Mouse (Mus musculus): Measurements from ENCODE around the gene Igfbp2. TPM values are rescaled to one million over a fixed set of nuclear protein-coding genes. Genes with fewer than 3 reads are reported as not detected.
A peak's percentile ranks its signal among the peaks of the same experiment; 100 is the strongest.

The Igfbp2 gene
- total RNA-seq, 2 experiments from 2014 or later = 1.1 to 1.3 TPM

DNA sequence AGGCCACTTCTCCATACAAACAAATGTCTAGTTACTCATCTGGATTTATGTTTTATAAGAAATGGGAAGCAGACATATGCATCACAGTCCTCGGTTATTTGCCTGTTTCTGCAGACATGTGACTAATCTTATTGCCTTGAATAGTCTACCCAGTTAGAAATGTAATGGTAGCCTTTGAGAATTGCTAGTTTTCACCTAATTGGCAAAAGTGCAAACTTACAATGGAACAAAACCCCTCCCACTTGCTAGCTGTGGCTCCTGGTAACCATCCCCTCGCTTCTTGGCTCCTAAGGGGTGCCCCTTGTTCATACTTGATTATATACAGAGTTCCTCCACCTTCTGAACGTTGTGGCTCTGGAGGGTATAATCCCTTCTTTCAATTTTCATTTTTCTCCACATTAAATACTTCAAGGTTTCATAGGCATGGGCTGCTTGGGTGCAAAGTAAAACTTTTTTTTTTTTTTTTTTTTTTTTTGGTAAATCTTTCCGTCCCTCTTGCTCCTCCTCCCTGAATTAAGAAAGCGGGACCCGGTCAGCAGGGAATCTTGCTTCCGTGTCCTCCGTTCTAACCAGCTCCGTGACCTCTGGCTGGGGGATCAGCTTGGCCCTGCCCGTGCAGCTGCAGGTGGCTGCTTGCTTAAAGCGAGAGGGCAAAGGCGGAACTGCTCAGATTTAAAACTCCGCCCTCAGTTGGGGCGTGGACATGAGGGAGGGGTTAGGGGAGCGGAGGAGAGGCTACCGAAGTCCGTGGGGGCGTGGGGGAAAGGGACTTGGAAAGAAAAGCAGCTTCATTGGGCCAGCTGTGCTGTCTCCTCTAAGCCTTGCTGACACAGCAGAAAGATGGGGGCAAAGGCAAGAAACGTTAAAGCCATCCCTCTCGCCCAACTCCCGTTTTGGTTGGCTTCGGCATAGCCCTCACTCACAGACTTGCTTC lies 45.6 kb downstream of the Igfbp2 start:
- intact Hi-C loops (cut with DNase I) = loop anchor here (5.0 to 10.0 kb wide), 3 partner anchors 495 to 867 kb away; no protein-coding TSS in a partner anchor
- peak; percentile 70 to 72 for DNase-seq

DNA sequence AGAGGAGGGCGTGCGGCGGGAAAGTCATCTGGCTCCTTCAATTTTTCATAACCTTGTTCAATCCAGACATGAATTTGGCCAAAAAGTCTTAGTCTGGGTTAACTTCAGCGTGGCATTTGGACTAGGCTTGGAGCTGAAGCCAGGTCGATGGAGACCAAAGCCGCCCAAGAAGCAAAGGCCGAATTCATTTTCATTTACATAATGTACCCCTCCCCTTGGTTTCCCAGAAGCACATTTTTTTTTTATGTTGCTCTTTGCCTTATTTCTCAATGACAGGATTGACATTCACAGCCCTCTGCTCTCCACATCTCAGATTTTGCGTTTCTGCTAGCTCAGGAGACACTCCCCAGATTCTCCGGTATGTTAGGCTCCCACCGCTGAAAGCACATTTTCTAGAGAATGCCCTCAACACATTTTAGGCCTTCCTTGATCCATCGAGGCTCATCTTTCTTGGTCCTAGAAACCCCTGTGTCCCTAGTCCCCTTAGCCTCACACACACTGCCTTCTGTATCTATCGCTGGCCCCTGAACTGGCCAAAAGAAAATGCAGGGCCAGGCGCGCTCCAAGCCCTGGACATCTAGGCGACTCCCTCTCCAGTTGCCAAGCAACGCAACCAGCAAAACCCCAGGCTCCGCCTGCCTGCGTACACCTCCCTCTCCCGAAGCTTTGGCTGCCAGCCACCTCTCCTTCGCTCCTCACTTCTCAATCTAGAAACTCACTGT lies 46.5 kb downstream of the Igfbp2 start:
- peak; percentile 84 to 85 for DNase-seq
- intact Hi-C loops (cut with DNase I) = loop anchor here (10.0 kb wide), 2 partner anchors 494 to 644 kb away; no protein-coding TSS in a partner anchor

DNA sequence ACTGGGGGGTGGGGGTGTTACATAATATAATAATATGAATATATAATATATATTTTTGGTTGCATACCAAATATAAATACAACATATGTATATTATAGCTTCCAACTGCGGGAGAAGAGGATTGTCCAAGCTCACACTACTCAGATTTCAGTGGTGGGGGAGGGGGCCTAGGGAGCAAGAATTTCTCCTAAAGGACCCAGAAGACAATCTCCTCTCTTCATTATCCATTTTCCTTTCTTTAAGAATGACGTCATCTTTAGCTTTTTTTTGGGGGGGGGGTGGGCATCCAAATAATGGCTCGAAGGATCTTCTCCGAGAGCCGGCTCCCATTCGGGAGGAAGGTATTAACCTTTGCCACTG lies 47.0 kb downstream of the Igfbp2 start:
- no peak for DNase-seq
- intact Hi-C loops (cut with DNase I) = loop anchor here (10.0 kb wide), 2 partner anchors 493 to 643 kb away; no protein-coding TSS in a partner anchor

DNA sequence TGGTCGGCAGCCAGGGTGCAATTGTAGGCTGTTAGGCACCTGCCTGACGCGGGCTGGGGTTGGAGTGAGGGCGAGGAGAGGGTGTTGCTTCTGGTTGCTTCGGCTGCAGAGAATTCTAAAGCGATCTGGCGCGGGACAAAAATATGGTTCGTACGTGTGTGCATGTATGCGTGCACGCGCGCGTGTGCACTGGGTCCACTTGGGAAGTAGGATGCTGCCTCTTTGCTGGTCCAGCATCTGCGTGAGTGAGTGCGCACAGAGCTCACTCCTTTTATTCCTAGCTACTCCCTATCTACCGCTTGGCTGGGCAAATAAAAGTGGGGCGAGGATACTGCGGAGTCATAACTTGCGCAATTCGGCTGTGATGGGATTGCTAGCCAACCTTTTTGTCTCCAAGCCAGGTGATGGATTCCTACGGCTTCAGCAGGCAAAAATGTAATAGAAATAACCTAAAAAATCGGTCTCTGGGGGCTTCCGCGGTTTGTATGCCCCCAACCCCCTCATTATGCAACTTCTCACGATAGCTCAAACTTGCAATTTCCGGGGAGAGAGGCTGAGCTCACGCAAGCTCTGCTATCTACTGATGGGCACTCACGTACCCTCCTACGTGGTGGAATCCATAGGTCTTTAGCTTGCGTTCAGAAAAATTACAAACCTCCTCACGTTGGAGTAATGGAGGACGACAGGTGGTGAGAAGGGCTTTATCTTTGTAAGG lies 47.6 kb downstream of the Igfbp2 start:
- intact Hi-C loops (cut with DNase I) = loop anchor here (10.0 kb wide), 2 partner anchors 493 to 643 kb away; no protein-coding TSS in a partner anchor
- DNase-seq = no peak

DNA sequence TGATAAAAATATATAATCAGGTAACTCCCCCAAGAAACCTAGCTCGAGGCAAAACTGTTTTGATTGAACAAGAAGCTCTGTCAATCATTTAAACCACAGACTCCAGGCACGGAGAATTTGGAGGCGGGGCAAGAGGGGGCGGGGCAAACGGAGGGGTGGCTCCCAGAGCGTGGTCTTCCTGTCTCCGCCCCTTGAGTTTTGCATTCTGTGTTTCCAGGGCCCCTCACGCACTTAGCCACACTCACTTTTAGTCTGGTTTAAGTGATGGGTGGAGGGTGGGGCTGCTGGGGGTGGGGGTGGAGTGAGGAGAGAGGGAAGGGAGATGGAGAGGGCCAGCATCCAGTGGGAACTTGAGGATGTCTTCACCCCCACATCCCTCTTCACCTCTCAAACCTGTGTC lies 48.2 kb downstream of the Igfbp2 start:
- peak; percentile 54 to 69 for DNase-seq
- intact Hi-C loops (cut with DNase I) = loop anchor here (10.0 kb wide), 2 partner anchors 492 to 642 kb away; no protein-coding TSS in a partner anchor

DNA sequence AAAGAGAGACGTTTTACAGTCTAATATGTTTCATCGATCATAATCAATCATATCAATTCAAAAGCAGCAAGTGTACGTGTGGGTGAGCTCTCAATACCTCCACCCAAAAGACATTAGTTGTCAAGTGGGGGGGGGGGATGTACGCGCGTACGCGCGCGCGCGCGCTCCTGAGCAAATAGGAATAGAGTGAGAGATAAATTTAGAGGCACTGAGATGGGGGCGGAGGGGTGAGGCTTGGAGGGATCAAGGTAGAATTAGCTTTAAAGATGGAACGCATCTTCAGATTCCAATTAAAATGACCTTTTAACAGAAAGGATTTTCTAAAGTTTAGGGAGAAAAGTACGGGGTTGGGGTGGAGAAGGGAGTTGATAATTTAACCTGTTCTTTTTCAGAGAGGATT lies 48.8 kb downstream of the Igfbp2 start:
- intact Hi-C loops (cut with DNase I) = loop anchor here (10.0 kb wide), 2 partner anchors 492 to 642 kb away; no protein-coding TSS in a partner anchor
- DNase-seq = no peak

DNA sequence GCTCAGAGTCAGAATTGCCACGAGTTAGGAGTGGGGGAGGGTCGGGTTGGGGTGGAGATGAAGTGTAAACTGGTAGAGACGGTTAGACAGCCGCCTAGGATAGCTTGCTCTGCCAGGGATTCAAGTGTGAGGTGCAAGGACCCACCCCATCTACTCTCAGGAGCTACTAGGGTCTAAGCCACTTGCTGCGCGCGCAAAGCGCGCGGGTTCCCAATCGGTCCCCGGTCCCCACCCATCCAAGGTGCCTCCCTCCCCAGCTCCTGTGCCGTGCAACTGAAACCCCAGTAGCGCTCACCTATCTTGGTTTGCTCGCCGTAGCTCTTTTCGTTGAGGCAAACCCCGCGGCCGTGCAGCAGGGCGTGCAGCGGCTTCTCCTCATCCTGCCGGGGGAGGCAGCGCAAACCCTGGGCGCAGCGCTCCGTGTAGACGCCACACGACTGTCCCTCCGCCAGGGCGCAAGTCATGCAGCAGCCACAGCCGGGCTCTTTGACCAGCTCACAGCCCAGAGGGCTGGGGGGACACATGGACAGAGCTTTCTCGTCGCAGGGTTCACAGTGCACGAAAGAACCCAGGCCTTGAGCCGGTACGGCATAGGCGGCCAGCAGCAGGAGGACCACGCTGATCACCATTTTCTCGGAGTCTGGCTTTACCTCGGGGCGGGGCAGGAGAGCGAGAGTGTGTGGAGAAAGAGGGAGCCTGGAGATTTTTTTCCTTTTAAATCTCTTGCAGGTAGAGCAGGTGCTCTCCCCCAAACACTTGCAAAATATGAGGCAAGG lies 49.4 kb downstream of the Igfbp2 start:
- intact Hi-C loops (cut with DNase I) = loop anchor here (10.0 kb wide), 2 partner anchors 491 to 641 kb away; no protein-coding TSS in a partner anchor
- DNase-seq = peak; percentile 61 to 64

DNA sequence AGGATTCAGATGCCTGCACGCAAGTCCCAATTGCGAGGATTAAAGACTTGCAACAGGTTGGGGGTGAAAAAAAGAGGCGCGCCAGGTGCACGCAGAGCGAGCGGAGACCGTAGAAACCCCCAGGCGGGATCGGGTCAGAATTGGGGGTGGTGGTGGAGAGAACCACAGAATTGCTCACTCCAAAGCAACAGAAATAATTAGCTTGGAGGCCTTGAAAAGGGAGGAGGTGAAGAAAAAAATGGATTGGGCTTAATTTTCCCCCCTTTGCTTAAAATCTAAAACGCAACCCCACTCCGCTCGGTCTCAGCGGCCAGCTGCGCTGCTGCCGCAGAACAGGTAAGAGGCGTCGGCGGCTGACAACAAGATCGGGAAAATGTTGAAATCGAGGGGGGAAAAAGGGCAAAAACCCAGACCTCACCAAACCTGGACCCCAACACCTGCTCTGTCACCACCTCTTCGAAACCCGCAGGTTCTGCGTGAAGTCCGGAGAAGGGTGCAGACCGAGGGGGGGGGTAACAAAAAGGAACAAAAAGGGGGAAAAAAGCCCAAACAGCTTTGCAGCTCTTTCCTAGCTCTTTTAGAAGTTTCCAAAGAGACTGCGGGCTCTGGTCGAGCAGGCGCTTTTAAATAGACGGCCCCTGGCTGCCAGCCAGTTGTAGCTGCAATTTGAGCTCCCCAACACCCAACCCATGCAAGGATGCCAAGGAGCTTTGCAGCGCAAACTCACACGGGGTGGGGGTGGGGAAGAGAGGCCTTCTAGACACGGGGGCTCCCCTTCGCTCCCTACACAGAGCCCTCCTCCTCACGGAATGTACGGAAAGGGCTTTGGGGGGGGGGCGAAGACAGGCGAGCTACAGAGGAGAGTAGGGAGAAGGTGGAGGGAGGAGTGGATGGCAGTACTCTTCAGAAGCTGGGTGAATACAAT lies 50.2 kb downstream of the Igfbp2 start, which contains the start of gene Igfbp5:
Gene Igfbp5 (minus strand): TSS at position 598 of the 925 bp plus-strand sequence.
- peak; percentile 84 to 87 for DNase-seq
- intact Hi-C loops (cut with DNase I) = loop anchor here (5.0 to 10.0 kb wide), 5 partner anchors 68 to 640 kb away; no protein-coding TSS in a partner anchor

DNA sequence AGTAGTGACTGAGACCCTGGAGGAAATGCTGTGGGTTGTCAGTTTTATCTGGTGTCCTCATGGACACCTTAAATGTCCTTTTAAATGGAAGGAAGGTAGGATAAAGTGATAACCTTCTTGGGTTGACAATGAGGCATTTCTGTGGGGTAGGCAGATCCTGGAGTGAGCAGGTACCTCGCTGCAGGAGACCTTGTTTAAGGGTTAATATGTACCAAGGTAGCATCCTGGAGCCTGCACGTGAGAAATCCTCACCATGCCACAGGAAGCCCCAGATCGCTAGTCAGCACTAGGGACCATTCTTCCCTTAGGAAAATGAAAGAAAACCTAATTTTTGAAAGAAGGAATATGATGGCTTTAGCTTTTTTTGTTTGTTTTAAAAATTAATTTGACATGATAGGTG lies 51.4 kb downstream of the Igfbp2 start:
- no peak for DNase-seq
- intact Hi-C loops (cut with DNase I) = loop anchor here (5.0 to 10.0 kb wide), 5 partner anchors 67 to 639 kb away; no protein-coding TSS in a partner anchor

DNA sequence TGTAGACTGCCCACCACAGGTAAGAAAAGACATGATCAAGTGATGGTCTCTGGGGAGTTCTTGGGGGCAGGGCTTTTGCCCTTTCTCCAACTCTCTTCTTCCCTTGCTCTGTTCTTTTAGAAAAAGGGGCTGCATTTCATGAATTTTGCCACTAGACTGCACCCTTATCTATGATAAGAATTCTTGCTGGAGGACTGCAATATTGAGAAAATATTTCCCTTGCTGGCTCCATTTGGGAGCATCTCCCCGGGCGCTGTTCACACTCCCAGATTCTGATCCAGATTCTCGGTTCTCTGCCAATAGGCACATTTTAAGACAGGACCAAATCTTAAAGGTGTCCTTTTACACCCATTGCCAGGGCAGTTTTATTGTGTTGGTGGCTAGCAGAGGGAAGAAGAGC lies 51.8 kb downstream of the Igfbp2 start:
- intact Hi-C loops (cut with DNase I) = loop anchor here (5.0 to 10.0 kb wide), 5 partner anchors 66 to 639 kb away; no protein-coding TSS in a partner anchor
- no peak for DNase-seq

DNA sequence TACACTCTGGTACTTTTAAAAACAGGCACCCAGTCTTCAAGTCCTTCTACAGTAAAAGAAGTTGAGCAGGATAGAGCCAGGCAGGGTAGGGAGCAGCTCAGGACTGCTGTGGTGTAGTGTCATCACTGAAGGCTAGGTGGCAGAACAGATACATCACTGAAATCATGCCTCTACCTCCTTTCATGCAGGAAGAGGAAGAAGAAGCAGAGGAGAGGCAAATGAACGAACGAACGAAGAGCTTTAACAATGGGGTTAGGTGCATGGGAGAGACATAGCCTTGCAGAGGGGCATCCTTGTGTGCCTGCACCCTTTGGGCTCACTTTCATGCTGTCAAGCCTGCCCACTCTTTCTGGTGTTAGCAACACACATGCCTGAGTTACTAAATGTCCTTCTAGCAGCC lies 53.6 kb downstream of the Igfbp2 start:
- intact Hi-C loops (cut with DNase I) = loop anchor here (1.0 to 10.0 kb wide), 6 partner anchors 64 to 637 kb away; no protein-coding TSS in a partner anchor
- DNase-seq = peak; percentile 46 to 61

DNA sequence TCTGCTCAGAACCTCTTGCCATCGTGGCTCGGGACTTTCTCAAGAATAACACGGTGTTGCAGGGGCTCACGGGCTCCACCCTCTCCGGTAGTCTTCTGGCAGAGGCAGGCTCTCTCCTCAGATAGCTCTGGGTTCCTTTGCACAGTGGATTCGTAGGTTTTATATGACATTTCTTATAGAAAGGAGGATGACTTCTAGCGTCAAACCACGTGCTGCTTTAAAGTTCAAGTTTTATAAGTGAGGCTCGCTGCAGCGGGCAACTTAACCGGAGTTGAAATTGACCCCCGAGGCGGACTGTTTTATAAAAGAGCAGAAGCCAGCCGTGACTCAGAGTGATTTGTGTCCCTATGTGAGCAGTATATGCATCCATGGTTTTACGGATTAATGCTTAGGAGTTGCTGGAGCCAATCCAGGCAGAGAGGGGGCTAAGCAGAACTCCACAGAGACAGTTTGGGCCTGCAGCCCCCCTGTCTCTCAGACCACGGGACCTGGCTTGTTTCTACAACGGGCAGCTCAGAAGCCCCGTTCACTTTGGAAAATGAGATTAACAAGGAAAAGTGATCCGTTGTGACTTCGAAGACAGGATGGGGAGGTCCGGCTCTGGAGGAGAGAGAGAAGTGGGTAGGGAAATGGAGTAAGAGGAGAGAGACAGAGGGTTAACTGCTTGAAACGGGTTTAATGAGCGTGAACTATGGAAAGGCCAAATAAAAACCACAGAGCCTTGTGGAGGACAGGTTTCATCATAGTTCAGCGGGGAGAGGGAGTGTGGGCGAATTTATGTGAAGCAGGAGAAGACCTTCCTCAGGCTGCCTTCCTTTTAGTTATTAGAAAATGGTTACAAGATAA lies 54.4 kb downstream of the Igfbp2 start:
- intact Hi-C loops (cut with DNase I) = loop anchor here (5.0 to 10.0 kb wide), 5 partner anchors 64 to 636 kb away; no protein-coding TSS in a partner anchor
- no peak for DNase-seq

DNA sequence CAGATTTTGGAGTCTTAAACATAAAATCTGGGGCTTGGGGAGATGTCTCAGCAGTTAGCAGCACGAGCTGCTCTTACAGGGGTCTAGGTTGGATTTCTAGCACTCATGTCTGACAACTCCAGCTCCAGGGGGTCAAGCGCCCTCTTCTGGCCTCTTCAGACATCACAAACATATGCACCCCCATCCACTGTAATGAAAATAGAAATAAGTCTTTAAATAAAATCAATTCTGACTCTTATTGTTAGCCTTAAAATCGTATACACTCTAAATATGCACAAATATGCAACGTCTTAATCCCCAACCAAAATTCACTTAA lies 55.0 kb downstream of the Igfbp2 start:
- DNase-seq = no peak
- intact Hi-C loops (cut with DNase I) = loop anchor here (5.0 to 10.0 kb wide), 5 partner anchors 63 to 636 kb away; no protein-coding TSS in a partner anchor

DNA sequence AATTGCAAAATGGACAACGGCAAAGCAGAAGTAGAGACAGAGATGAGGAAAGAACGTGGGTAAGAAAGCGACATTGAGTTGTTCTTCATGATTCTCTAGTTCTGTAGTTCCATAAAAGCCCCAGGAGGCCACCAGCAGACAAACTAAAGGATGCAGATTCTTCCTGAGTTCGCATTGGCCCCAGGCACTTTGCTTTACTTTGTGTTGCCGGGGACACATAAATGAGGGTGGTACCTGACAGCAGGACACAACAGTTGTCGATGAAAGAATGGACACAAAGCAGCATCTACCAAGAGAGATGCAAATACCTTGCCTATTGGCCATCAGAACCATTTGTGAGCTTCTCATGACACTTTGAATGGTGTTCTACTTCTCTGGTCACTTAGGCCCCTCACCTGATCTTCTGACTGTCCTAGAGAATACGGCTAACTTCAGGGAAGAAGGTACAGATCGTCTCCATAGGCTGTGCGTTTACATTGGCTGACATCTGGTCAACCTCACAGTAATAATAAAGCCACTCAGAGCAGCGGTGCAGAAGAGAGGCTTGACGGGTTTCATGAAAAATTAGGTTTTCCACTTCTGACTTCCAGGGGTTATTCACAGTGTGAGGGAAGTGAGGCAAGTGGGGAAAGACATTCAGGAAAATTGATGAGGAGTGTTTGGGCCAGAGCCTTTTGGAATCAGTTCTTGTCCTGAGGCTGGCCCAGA lies 61.0 kb downstream of the Igfbp2 start:
- DNase-seq = no peak
- intact Hi-C loops (cut with DNase I) = no loop called here

DNA sequence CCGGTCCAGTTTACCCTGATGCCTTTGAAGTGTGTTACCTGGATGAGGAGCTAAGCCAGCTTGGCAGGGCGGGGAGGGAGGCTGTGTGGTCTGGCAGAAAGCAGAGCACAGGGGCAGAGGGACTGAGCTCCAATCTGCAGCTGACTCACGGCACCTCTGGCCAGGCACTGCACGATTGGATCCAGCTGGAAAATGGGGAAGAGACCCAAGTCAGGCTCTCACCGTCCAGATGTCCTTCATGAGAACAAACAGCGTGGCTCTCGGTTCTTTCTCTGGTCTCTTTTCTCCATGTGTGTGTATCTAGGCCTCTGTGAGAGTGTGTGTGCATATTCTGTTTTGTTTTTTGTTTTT lies 61.5 kb downstream of the Igfbp2 start:
- DNase-seq = peak; percentile 61 to 77
- intact Hi-C loops (cut with DNase I) = no loop called here

DNA sequence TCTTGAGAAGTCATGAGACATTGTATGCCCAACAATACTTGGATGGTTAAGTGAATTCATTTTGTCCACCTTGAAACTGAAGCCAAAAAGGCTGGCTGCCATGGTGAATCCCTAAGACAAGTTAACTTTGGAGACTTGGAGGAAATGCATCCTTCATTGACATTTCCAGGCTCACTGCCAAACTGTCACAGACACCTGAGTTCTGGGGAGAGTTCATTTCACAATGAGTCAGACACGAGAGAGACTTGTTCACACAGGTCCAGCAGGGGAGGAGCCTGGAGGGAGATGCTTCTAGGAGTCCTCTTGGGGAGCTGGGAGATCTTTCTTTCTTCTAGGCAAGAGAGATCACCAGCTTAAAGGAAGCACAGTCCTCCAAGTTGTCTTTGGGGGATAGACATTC lies 63.6 kb downstream of the Igfbp2 start:
- no peak for DNase-seq
- intact Hi-C loops (cut with DNase I) = no loop called here

DNA sequence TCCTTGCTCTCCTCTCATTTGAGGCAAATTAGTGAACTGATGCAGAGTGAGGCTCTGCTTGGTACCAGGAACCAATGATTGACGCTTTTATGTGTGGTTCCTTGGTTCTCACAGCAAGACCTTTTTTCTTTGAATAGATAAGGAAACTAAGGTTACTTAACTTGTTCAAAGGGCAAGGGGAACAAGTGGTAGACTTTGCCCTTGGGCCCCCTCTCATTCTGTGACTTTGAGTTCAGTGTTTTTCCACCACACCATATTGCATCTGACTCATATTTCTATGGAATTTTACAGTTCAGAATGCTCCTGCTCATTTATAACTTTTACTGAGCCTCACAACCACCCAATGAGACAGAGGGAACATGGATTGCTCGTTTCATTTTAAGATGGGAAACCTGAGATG lies 71.5 kb downstream of the Igfbp2 start:
- DNase-seq = no peak
- intact Hi-C loops (cut with DNase I) = no loop called here

Measured in heart, postnatal 14 days (tissue).